Mouse (Mus musculus) stomach, embryonic 16.5 days (tissue): ENCODE results near the gene Scgb1b7. TPM values are rescaled to one million over a fixed set of nuclear protein-coding genes. Genes with fewer than 3 reads are reported as not detected.
"Not testable (repeated sequence)": the region's sequence is repeated elsewhere in the genome, so short reads cannot be mapped to it uniquely, and the experiment has no call there.

Experiments
- ATAC-seq: fragments of 200-750 bp; cut with Nextera tagmentation; 2 replicates; pipeline ENCODE4 v1.8.0; 2017; ENCODE audit warnings: moderate number of reproducible peaks, moderate TSS enrichment; ENCODE audit not compliant: insufficient read depth, low FRiP score
- H3K27ac ChIP-seq: fragments of 300-500 bp; sonication (generic); 2 replicates; pipeline ENCODE4 v1.5.1; 2014; ENCODE audit warnings: low read length
- H3K27me3 ChIP-seq: fragments of 300-500 bp; sonication (generic); 2 replicates; pipeline ENCODE4 v1.6.1; 2014; ENCODE audit warnings: low read length, control low read depth, mixed read lengths; ENCODE audit not compliant: control insufficient read depth, insufficient read depth
- H3K36me3 ChIP-seq: fragments of 300-500 bp; sonication (generic); 2 replicates; pipeline ENCODE4 v1.6.1; 2014; ENCODE audit warnings: low read length; ENCODE audit not compliant: control insufficient read depth, insufficient read depth
- H3K4me1 ChIP-seq: fragments of 300-500 bp; sonication (generic); 2 replicates; pipeline ENCODE4 v1.6.1; 2014; ENCODE audit warnings: low read length, control low read depth, mixed read lengths; ENCODE audit not compliant: control insufficient read depth, insufficient read depth
- H3K4me2 ChIP-seq: fragments of 300-500 bp; sonication (generic); 2 replicates; pipeline ENCODE4 v1.6.1; 2014; ENCODE audit warnings: low read depth, low read length, mixed read lengths
- H3K4me3 ChIP-seq: fragments of 300-500 bp; sonication (generic); replicated peaks from 2 replicates; pipeline ENCODE4 v1.5.1; 2014; ENCODE audit warnings: mild to moderate bottlenecking, low read length
- H3K9ac ChIP-seq: fragments of 300-500 bp; sonication (generic); 2 replicates; pipeline ENCODE4 v1.6.1; 2014; ENCODE audit warnings: low read length
- H3K9me3 ChIP-seq: fragments of 300-500 bp; sonication (generic); replicated peaks from 2 replicates; pipeline ENCODE4 v1.6.1; 2016; ENCODE audit warnings: low read length, control low read depth; ENCODE audit not compliant: control insufficient read depth
- WGBS: fragments of 180-500 bp; shearing (Covaris S2); extraction: QIAGEN DNeasy Blood & Tissue Kit; methylation state at CpG from one replicate; pipeline ENCODE4 v1.1.7; 2014; 5-methylcytosine and 5-hydroxymethylcytosine counted together
- polyA plus RNA-seq: library from polyadenylated mRNA; unstranded; fragments of >200 nt; fragmentation: Nextera tagmentation; extraction: Ambion mirVana; gene quantifications from 2 replicates; pipeline ENCODE4 v1.2.1, GENCODE M21; 2015

Gene Scgb1b7
- polyA plus RNA-seq: not detected in 2 replicates

GRCm38 (mm10) chr7:31712365-31712764, at the start of gene Scgb1b7:
Gene Scgb1b7, plus strand, starts transcription at chr7:31712665.
- H3K9me3 ChIP-seq, ATAC-seq, H3K4me1 ChIP-seq, H3K27ac ChIP-seq, H3K9ac ChIP-seq, H3K4me3 ChIP-seq, H3K27me3 ChIP-seq, H3K36me3 ChIP-seq, H3K4me2 ChIP-seq: not testable (repeated sequence)
- 85% methylated on average over 3 of the region's 5 CpGs for WGBS

- H3K27me3 ChIP-seq, H3K36me3 ChIP-seq, H3K4me2 ChIP-seq, H3K4me1 ChIP-seq, H3K27ac ChIP-seq, ATAC-seq, H3K9me3 ChIP-seq, H3K4me3 ChIP-seq, H3K9ac ChIP-seq: not testable (repeated sequence)
These were observed 6.8 kb upstream of the Scgb1b7 start, which contains the start of gene Scgb2b7 for GRCm38 (mm10) chr7:31705657-31706056. Gene Scgb2b7, minus strand, starts transcription at chr7:31705757.

Other genes with a start within 250 kb of the Scgb1b7 start
- not detected in 2 replicates for gene Scgb2b7, start 6.9 kb upstream of the Scgb1b7 start, polyA plus RNA-seq